Mouse (Mus musculus) left cerebral cortex, adult 18-20 months (tissue): ENCODE measurements at regions not wholly inside any gene's neighbourhood (a gene's known extent, or its start where the extent isn't known, plus 50 kb on each side); places are given as distances from the start of the nearest gene placed in this dataset.

Experiments
- DNase-seq, 2 experiments: peaks; one replicate each; pipeline ENCODE4 v3.0.0; 2021 to 2022; ENCODE audit warnings: low spot score in 2 of 2, mixed read lengths in 1 of 2

DNA sequence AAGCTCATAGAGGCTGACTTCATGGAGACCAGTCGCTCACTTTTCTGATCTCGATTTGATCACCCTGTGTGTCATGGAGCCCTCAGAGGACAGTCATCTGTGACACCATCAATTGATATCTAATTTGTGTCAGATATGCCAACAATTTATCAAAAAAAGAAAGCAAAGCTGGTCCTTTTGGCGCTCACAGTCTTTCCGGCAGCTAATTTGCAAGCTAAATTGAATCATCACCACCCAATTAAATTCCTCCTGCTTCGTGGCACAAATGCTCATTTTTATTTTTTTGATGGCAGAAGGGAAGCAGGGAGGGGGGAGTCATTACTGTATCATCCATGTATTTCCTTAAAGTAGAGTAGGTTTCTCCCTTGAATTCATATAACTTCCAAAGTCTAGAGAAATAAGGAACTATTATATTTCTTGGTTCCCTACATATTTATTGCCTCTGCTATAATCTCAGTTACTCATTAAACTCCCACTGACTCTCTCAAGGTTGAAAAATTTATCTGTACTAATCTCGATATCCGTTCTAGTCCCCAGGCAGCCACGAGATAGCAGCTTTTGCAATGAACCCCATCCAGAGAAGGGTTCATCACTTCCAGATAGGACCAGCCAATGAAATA lies 325.8 kb downstream of the Gpam start:
- no peak for DNase-seq

DNA sequence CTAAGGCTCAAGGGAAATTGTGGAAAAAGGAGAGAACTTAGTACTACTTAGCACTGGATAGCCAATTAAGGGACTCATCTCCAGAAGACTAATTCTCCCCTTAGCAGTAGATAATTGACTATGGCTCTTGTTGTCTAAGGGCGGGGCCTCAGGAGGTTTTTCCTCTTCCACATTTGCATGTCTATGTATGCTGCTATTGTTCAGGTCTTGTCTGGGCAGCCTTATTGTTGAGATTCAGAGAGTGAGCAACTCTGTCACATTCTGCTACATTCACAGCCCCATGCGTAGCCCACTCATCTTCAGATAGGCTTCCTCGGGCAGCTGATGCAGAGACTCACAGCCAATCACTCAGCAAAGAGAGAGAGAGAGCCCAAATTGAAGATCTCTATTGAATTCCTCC lies 339.9 kb downstream of the Gpam start:
- DNase-seq: no peak

DNA sequence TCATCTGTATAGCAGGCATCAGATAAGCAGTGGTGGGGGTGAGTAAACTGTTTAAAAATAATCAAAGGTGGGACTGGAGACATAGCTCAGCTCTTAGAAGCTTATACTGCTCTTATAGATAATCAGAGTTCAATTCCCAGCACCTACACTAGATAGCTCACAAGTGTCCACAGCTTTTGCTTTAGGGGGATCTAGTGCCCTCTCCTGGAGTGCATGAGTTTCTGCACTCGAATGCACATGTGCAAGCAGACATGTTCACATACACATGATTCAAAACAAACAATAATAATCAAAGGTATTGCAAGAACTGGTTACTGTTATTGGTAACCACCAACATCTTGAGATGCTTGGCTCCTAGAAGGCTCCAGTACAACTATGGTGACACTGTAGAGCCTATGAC lies 343.3 kb downstream of the Gpam start:
- no peak for DNase-seq

DNA sequence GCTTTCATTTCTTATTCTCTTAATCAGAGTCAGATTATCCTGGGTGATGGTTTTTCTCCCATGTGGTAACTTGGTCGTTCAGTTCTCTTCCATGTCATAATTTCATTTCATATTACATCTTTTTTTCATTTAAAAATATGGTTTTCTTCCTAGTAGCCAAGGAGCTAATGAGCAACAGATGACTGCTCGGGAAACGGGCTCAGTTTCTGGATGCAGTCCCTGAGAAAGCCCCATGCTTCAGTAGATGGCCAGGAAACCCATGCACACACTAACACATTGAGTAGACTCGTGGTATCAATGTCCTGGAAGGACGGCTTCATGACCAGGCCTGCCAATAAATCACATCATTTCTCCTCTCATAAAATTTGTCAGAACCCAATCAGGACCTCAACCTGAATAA lies 369.3 kb downstream of the Gpam start:
- DNase-seq: no peak

DNA sequence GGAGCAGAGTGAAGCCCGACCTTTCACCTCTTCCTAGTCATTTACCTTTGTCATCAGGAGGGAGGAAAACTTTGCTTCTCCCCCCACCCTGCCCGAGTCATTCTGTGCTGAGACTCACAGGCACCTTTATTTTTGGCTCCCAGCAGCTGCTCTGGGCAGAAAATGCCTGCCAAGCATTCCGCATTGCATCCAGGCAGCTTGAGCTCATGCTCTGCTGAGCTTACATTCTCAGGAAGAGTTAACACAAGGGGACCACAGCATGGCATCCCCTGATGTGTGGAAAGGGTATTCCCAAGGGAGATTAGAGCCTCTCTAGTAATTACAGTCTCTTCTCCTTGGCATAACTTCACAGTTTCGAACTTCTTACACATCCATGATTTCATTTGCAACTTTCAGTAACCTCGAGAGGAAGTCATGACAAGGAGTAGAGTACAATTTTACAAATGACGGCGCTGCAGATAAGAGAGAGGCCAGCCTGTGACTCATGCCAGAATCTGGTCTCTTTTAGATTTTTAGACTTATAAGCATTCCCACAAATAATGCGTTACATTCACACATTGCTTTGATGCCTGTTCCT lies 370.3 kb downstream of the Gpam start:
- DNase-seq: peak; percentile 37 to 62

DNA sequence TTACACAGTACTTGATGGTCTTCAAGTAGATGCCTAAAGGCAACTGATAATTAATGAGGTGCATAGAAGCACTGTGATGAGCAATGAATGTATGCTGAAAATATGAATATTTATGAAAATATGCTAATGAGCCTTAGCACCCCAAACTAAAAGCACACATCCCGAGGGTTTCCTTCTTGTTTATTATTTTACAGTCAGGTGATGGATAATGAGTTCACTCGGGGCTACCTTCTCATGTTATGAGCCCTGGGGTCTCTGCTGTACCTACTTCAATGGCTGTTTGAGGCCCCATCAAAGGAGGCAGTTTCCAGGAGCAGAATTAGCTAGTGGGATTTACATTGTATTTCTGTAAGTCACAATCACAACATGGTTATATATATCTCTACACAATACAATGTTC lies 371.6 kb downstream of the Gpam start:
- no peak for DNase-seq

DNA sequence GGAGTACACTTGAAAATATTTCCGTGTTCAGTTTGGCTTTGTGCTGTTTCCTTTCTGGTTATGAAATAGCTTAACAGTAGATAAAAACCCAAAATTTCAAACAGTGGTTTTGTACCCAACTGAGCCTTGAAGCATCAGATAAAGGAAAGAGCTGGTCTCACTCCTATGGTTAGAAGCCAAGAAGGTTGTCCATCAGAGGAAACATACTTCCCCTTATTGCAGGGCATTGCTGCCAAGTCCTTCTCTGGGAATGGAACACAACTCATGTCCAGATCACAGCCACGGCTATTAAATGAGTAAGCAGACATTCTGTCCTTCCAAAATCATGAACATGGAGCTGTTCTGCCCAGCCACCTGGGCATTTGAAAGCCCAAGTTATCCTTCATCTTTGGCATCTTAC lies 393.1 kb downstream of the Gpam start:
- no peak for DNase-seq

DNA sequence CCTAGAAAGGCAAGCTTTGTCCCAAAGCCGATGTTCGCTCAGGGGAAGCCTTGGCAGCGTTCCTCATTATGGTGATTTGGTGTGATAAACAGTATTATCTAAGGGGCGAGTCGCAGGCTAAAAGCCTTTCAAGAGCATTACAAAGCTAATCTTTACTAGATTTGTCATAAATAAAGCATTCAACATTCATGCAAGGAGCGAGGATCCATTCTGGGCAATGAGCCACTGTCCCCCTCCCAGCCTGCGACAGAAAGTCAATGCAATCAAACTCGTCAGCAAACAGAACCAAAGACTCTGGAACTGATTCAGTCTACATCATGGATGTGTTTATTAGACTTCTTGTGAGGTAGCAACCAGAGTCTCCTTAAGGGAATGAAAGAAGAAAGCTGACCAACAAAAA lies 395.3 kb downstream of the Gpam start:
- DNase-seq: no peak

DNA sequence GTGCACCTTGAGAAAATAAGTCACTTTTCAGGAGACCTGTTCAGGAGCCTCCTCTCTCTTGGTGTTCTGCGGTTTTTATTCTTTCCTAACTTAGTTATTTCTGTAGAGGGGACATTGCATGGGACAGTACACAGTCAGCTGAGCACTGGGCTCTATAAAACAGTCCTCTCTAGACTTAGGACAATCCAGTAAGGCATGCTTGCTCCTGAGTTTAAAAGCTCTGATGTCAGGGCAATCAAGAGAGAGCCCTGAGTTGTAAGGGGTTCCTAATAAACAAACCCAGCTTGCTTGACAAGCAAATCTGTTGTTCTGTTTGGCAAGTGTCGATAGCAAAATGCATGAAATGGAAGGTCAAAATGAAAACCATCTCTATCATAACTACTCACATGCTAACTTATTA lies 395.7 kb downstream of the Gpam start:
- DNase-seq: no peak

DNA sequence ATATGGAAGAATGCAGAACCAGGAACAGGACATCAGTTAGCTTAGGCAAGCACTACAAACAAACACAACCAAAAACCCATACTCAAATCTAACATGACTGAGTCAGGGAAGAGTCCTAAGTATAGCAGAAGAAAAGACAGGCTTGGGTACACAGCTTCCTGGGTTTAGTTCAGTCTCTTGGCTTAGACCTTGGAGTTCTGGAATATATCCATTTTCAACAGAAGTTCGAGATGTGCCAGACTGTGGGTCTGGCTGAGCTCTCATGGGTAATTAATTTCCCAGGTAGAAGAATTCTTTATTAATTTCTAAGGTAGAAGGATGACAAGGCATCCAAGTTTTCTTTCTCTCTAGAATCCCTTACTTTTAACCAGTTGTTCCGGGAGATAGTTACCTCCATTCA lies 396.2 kb downstream of the Gpam start:
- no peak for DNase-seq

DNA sequence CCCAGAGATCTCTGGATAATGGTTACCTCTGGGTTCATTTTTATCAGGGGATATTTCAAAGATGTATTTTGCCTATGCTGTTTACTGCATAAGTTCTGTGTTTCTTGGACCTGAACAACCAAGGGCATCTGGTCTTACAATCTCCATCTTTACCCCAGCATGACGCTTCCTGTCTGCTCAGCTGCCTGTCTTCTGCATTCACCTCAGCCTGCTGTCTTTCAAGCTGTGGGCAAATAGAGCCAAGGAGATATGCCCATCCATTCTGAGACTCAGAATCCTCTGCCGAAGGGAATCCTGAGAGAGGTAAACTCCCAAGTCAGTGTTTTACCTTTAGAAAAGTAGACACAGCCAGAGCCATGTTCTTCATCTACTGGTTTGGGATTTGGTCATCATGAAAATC lies 396.7 kb downstream of the Gpam start:
- no peak for DNase-seq

DNA sequence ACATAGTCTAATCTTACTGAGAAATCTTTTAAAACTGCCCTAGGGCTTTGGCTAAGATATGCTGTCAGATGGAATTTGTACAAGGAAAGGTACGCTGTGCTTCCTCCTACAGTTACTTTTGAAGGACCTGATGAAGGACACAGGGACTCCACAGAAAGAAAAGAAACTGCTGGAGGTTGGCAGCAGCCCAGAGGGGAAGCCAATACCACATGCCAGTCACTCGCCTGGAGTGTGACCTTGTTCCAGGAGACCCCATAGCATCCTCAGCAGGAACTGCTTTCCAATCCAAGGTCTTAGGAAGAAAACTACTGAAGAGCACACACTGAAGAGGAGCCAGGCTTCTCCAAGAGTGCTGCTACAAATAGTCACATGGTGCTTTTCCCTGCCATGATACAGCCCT lies 404.9 kb downstream of the Gpam start:
- no peak for DNase-seq

DNA sequence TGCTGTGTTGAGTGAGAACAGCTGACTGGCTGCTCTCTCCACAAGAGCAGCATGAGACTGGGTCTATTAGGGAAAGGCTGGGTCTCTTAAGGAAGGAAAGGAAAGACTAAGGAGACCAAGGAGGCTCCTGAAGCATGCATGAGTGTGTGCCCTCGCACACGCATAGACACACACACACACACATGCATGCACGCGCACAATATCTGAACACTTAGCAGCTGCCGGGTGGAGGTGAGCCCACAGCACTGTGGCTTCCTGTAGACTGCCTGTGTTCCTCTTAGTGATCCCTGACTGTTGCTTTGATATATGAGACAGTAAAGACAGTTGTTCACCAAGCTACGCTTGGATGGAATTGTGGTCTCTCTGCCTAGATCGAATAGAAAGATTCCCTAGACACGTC lies 429.6 kb downstream of the Gpam start:
- no peak for DNase-seq

DNA sequence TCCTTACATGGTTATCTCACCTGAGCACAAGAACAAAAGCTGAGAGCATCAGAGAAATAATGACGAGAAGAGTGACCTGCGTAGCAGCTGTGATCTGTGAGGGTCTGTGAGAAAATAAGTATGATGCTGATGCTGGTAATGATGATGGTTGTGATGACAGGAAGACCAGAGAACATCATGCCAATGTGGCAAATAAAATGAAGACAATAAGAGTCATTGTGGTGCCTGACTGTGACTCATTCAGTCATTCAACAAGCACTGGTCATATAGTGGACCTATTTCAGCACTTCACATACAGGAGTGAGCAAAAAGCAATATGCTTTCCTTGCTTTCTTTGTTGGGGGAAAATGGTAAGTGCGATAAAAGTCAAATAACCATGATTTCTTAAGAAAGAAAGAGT lies 433.3 kb downstream of the Gpam start:
- DNase-seq: no peak

DNA sequence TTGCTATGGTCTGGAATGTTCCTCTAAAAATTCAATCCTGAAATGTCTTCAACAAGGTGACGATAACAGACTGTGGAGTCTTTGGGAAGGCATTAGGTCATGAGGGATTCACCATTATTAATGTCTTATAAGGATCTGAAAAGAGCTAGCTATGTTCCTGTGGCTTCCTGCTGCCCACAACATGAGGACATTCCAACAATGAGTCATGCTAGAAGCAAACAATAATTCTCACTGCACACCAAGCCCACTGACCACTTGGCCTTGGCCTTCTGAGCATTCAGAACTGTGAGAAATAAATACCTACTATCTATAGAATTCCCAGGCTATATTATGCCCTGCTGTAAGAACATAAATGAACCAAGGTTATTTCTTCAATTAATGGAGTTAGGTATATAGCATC lies 433.9 kb downstream of the Gpam start:
- DNase-seq: no peak

DNA sequence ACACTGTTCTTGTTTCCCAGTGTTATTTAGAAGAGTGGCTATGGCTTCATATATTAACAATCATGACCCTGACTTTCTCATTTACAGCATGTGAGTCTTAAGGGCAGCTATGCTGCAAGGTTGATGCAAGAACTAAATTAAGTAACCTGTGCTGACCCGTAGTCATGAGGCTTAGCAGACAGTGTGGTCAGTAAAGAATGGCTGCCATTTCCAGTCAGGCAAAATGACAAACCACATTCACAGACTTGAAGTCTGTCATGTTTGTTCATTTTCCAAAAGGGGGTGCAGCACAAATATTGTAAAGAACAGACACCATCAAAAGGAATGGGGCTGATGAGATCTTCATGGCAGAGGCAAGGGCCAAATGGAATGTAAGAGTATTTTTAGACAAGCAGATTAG lies 435.2 kb downstream of the Gpam start:
- DNase-seq: no peak

DNA sequence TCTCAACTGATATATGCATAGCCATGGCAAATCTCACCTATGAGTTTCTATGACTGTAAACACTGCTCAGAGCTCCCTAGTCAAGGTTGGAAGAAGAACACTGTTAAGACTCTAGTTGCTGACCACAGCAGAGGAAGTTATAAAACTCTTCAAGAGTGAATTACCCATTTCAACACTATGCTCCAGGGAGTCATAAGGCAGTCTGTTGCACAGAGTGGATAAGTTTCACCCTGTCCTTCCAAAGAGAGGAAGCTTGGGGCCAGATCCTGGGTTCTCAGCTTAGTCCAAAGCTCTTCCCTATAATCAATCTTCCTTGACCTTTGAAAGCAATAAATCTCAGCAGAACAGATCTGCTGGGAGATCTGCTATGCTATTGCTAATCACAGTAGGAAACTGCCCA lies 438.4 kb downstream of the Gpam start:
- no peak for DNase-seq

DNA sequence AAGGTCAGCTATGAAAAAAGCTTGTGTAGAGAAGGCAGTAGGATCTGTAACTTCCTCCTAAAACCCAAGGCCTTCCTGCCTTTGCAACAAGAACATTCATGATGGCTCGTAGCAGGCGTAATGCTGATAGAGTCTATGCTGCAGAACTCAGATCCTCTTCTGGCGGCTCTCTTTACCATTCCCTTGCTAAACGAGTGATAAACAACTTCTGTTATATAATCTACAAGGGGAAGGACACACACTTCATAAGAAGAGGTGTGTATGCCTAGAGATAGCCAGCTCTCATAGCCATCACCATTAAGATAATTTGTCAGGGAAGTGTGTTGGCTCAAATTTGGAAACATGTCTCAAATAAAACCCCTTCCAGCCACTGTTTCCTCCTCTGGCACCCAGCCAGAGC lies 441.9 kb downstream of the Gpam start:
- no peak for DNase-seq
